Mouse (Mus musculus) MEL (cell line): ENCODE results near the gene Myo1h. TPM values are rescaled to one million over a fixed set of nuclear protein-coding genes. Genes with fewer than 3 reads are reported as not detected.

Source experiments
- DNase-seq: peaks from one replicate; pipeline ENCODE4 v3.0.0; 2011; ENCODE audit warnings: low read depth, low spot score
- H3K27ac ChIP-seq: 2 replicates; pipeline ENCODE4 v1.5.1; 2012; ENCODE audit warnings: low read depth, mild to moderate bottlenecking, control low read depth, low read length, moderate library complexity; ENCODE audit not compliant: control insufficient read depth
- H3K27me3 ChIP-seq, 2 experiments: fragments of 150-350 bp in 1 of 2; sonication (generic) in 1 of 2; 2 replicates each; pipeline ENCODE4 v1.6.1; 2012; ENCODE audit warnings: low read length in 2 of 2, mild to moderate bottlenecking in 2 of 2, improper control_type of control experiment in 1 of 2, moderate library complexity in 1 of 2; ENCODE audit not compliant: insufficient read depth in 2 of 2, control insufficient read depth in 1 of 2
- H3K36me3 ChIP-seq, 2 experiments: 2 replicates each; pipeline ENCODE4 v1.6.1; 2012 to 2014; ENCODE audit warnings: low read length in 2 of 2, improper control_type of control experiment in 1 of 2, inconsistent platforms in 1 of 2, mild to moderate bottlenecking in 1 of 2; ENCODE audit not compliant: insufficient read depth in 2 of 2, control insufficient read depth in 1 of 2
- H3K4me1 ChIP-seq, 2 experiments: fragments of 150-350 bp in 1 of 2; sonication (generic) in 1 of 2; 2 replicates each; pipeline ENCODE4 v1.6.1; 2012; ENCODE audit warnings: low read length in 2 of 2, improper control_type of control experiment in 1 of 2, mild to moderate bottlenecking in 1 of 2; ENCODE audit not compliant: insufficient read depth in 2 of 2, control insufficient read depth in 1 of 2
- H3K4me3 ChIP-seq, 2 experiments: fragments of 150-350 bp in 1 of 2; sonication (generic) in 1 of 2; 2 replicates each; pipeline ENCODE4 v1.5.1; 2012; ENCODE audit warnings: low read depth in 2 of 2, low read length in 2 of 2, mild to moderate bottlenecking in 2 of 2, moderate library complexity in 2 of 2, control low read depth in 1 of 2, improper control_type of control experiment in 1 of 2; ENCODE audit not compliant: control insufficient read depth in 1 of 2, insufficient read depth in 1 of 2
- H3K79me2 ChIP-seq: 2 replicates; pipeline ENCODE4 v1.6.1; 2012; ENCODE audit warnings: mild to moderate bottlenecking, low read length, moderate library complexity; ENCODE audit not compliant: control insufficient read depth, poor library complexity, insufficient read depth
- H3K9ac ChIP-seq: 2 replicates; pipeline ENCODE4 v1.6.1; 2012; ENCODE audit warnings: low read depth, mild to moderate bottlenecking, control low read depth, low read length, moderate library complexity; ENCODE audit not compliant: control insufficient read depth, poor library complexity, severe bottlenecking
- H3K9me3 ChIP-seq: fragments of 150-350 bp; sonication (generic); replicated peaks from 2 replicates; pipeline ENCODE4 v1.6.1; 2012; ENCODE audit warnings: mild to moderate bottlenecking, low read length, improper control_type of control experiment, moderate library complexity; ENCODE audit not compliant: insufficient read depth
- CHD2 ChIP-seq: IDR thresholded peaks from 2 replicates; pipeline ENCODE4 v1.6.1; 2011; ENCODE audit warnings: low read length, improper control_type of control experiment
- CTCF ChIP-seq, 3 experiments: IDR thresholded peaks in 2 of 3; conservative IDR thresholded peaks in 1 of 3; 2 replicates each; pipeline ENCODE4 v1.5.1; 2011 to 2012; ENCODE audit warnings: low read length in 3 of 3, low read depth in 2 of 3, mild to moderate bottlenecking in 2 of 3, improper control_type of control experiment in 1 of 3, inconsistent platforms in 1 of 3, mixed read lengths in 1 of 3, moderate library complexity in 1 of 3; ENCODE audit not compliant: control insufficient read depth in 1 of 3, insufficient read depth in 1 of 3, poor library complexity in 1 of 3, severe bottlenecking in 1 of 3
- ELF1 ChIP-seq: IDR thresholded peaks from 2 replicates; pipeline ENCODE4 v1.6.1; 2014; ENCODE audit warnings: low read depth, mild to moderate bottlenecking, inconsistent platforms, low read length, improper control_type of control experiment, moderate library complexity
- ETS1 ChIP-seq: IDR thresholded peaks from 2 replicates; pipeline ENCODE4 v1.6.1; 2012; ENCODE audit warnings: low read depth, mild to moderate bottlenecking, inconsistent platforms, low read length, improper control_type of control experiment, moderate library complexity
- GATA1 ChIP-seq: IDR thresholded peaks from 2 replicates; pipeline ENCODE4 v1.6.1; 2011; ENCODE audit warnings: low read depth, low read length, improper control_type of control experiment
- MAFK ChIP-seq: IDR thresholded peaks from 2 replicates; pipeline ENCODE4 v1.6.1; 2011; ENCODE audit warnings: low read depth, mild to moderate bottlenecking, low read length, improper control_type of control experiment, borderline replicate concordance
- MAX ChIP-seq: IDR thresholded peaks from 2 replicates; pipeline ENCODE4 v1.6.1; 2011; ENCODE audit warnings: low read length, improper control_type of control experiment
- MAZ ChIP-seq: IDR thresholded peaks from 2 replicates; pipeline ENCODE4 v1.6.1; 2012; ENCODE audit warnings: low read depth, mild to moderate bottlenecking, inconsistent platforms, low read length, improper control_type of control experiment
- MXI1 ChIP-seq: IDR thresholded peaks from 2 replicates; pipeline ENCODE4 v1.6.1; 2011; ENCODE audit warnings: mild to moderate bottlenecking, low read depth, low read length, improper control_type of control experiment
- MYC ChIP-seq: IDR thresholded peaks from 2 replicates; pipeline ENCODE4 v1.6.1; 2011; ENCODE audit warnings: low read depth, mild to moderate bottlenecking, low read length, improper control_type of control experiment, moderate library complexity
- POLR2A ChIP-seq, 2 experiments: IDR thresholded peaks; 2 replicates each; pipeline ENCODE4 v1.6.1; 2011 to 2012; ENCODE audit warnings: low read length in 2 of 2, mild to moderate bottlenecking in 2 of 2, control low read depth in 1 of 2, improper control_type of control experiment in 1 of 2, low read depth in 1 of 2, moderate library complexity in 1 of 2; ENCODE audit not compliant: control insufficient read depth in 1 of 2, insufficient read depth in 1 of 2, poor library complexity in 1 of 2
- SIN3A ChIP-seq: IDR thresholded peaks from 2 replicates; pipeline ENCODE4 v1.6.1; 2012; ENCODE audit warnings: low read length, improper control_type of control experiment, inconsistent platforms
- TAL1 ChIP-seq: IDR thresholded peaks from 2 replicates; pipeline ENCODE4 v1.6.1; 2012; ENCODE audit warnings: mild to moderate bottlenecking, inconsistent platforms, low read length, moderate library complexity, mixed read lengths
- TBP ChIP-seq: IDR thresholded peaks from 2 replicates; pipeline ENCODE4 v1.8.0; 2011; ENCODE audit warnings: low read depth, low read length, improper control_type of control experiment
- USF1 ChIP-seq: IDR thresholded peaks from 2 replicates; pipeline ENCODE4 v1.6.1; 2014; ENCODE audit warnings: low read depth, mild to moderate bottlenecking, inconsistent platforms, low read length, improper control_type of control experiment, moderate library complexity
- ZKSCAN1 ChIP-seq: IDR thresholded peaks from 2 replicates; pipeline ENCODE4 v1.6.1; 2012; ENCODE audit warnings: low read depth, mild to moderate bottlenecking, inconsistent platforms, low read length, improper control_type of control experiment, moderate library complexity
- ZMIZ1 ChIP-seq: IDR thresholded peaks from 2 replicates; pipeline ENCODE4 v1.6.1; 2012; ENCODE audit warnings: low read depth, mild to moderate bottlenecking, inconsistent platforms, low read length, improper control_type of control experiment, moderate library complexity
- ZNF384 ChIP-seq: IDR thresholded peaks from 2 replicates; pipeline ENCODE4 v1.6.1; 2012; ENCODE audit warnings: low read depth, mild to moderate bottlenecking, inconsistent platforms, low read length, improper control_type of control experiment
- polyA plus RNA-seq, 2 experiments: library from polyadenylated mRNA; stranded (reverse) in 1 of 2; unstranded in 1 of 2; fragments of >175 nt in 1 of 2; fragments of >200 nt in 1 of 2; gene quantifications; 2 replicates each; pipeline versions ENCODE4 v1.2.1 to v1.2.4; 2012; ENCODE audit warnings: low replicate concordance in 2 of 2, low read depth in 1 of 2; ENCODE audit not compliant: insufficient read length in 2 of 2, insufficient read depth in 1 of 2, missing spikeins in 1 of 2
- total RNA-seq: library from RNA; depleted of rRNA; stranded (reverse); fragments of 300-350 nt; gene quantifications from 2 replicates; pipeline ENCODE4 v1.2.3, GENCODE M21; 2012

Gene Myo1h
- total and polyA plus RNA-seq, 3 experiments: 0.33 to 4.6 TPM; not detected in 1

DNA sequence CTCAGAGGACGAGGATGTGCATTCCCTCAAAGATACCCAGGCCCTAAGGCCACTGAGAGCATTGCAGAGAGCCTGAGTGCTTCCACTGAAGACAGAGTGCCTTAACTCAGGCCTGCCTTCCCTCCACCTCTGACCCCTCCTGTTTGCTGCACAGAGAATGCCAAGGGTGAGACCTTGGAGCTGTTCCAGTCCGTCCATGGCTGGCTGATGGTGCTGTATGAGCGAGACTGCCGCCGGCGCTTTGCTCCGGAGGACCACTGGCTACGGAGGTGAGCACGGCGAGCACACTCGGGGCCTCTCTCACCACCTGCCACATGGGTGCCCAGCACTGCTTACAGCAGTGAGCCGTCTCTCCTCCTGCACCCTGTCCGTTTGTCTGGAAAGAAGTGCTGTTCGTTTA is 117.6 kb downstream of the Myo1h start:
- DNase-seq: no peak
- H3K27me3 ChIP-seq: no peaks in the 10 kb centered on the region

DNA sequence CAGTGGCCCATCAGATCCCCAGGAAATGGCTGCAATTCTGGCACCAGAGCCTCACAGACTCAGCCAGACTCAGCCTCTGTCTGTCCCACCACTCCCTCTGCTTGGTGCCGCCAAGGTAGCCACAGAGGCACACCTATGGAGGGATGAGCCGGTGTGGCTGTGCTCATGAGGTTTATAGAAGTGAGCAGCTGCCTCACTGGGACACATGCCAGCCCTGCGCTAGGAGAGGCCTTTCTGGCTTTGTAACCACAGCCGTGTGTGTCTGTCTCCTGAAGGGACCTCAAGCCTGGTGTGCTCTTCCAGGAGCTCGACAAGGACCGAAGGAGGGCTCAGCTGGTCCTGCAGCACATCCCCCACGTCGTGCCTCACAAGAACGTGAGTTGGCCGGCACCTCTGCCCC is 118.3 kb downstream of the Myo1h start:
- DNase-seq: no peak
- Histone ChIP-seq H3K4me1 (no peaks in the 10 kb centered on the region), H3K36me3 (no peaks in the 10 kb centered on the region; a peak in 1 of 4 replicates), H3K4me3 (no peak overlapping the region), H3K9me3 (no peaks in the 10 kb centered on the region), H3K79me2 (no peaks in the 10 kb centered on the region), H3K27ac (no peak overlapping the region), H3K27me3 (no peaks in the 10 kb centered on the region)
- TF ChIP-seq USF1: no peak
- TF ChIP-seq MAX: no peak
- no peak for TF ChIP-seq ZMIZ1
- no peak for TF ChIP-seq MAZ
- TF ChIP-seq, all 39 proteins: peak for 0
- no peak overlapping the region for H3K9ac ChIP-seq

More for the DNA sequence above, 117.6 kb downstream of the Myo1h start:
- H3K9ac ChIP-seq: no peak overlapping the region
- H3K4me1 ChIP-seq: no peaks in the 10 kb centered on the region
- no peaks in the 10 kb centered on the region for H3K79me2 ChIP-seq
- TF ChIP-seq ETS1 (no peak), ZKSCAN1 (no peak), TBP (no peak), MAZ (no peak), GATA1 (no peak), SIN3A (no peak), CHD2 (no peak), MXI1 (no peak), MAFK (no peak), ZNF384 (no peak), ZMIZ1 (no peak), CTCF (IDR thresholded peaks at IDR 0.05 in 2 of 3, conservative IDR thresholded peaks at IDR 0.05 in 1 of 3; ENCODE audit: control insufficient read depth in 1 of 3, insufficient read depth in 1 of 3, low read depth in 2 of 3, low read length in 3 of 3, poor library complexity in 1 of 3, severe bottlenecking in 1 of 3) (no peak), ELF1 (no peak), USF1 (no peak), TAL1 (no peak), POLR2A (IDR thresholded peaks at IDR 0.05; ENCODE audit: control insufficient read depth in 1 of 2, insufficient read depth in 1 of 2, low read depth in 1 of 2, low read length in 2 of 2, poor library complexity in 1 of 2) (no peak), MYC (no peak)
- no peak overlapping the region for H3K4me3 ChIP-seq
- no peaks in the 10 kb centered on the region; a peak in 1 of 4 replicates for H3K36me3 ChIP-seq
- no peaks in the 10 kb centered on the region for H3K9me3 ChIP-seq
- no peak overlapping the region for H3K27ac ChIP-seq
